Mouse (Mus musculus) limb, embryonic 12.5 days (tissue): ENCODE results near the gene Obp1a. TPM values are rescaled to one million over a fixed set of nuclear protein-coding genes. Genes with fewer than 3 reads are reported as not detected.

Experiments used
- ATAC-seq: fragments of 200-750 bp; cut with Nextera tagmentation; 2 replicates; pipeline ENCODE4 v1.8.0; 2017; ENCODE audit warnings: low read depth, moderate TSS enrichment; ENCODE audit not compliant: insufficient number of reproducible peaks, insufficient read depth, low FRiP score, low TSS enrichment
- H3K27ac ChIP-seq: fragments of 300-500 bp; sonication (generic); 2 replicates; pipeline ENCODE4 v1.5.1; 2016; ENCODE audit warnings: mild to moderate bottlenecking, moderate library complexity
- H3K27me3 ChIP-seq: fragments of 300-500 bp; sonication (generic); 2 replicates; pipeline ENCODE4 v1.6.1; 2016; ENCODE audit warnings: mild to moderate bottlenecking, moderate library complexity
- H3K36me3 ChIP-seq: fragments of 300-500 bp; sonication (generic); 2 replicates; pipeline ENCODE4 v1.6.1; 2016; ENCODE audit warnings: mild to moderate bottlenecking, moderate library complexity
- H3K4me1 ChIP-seq: fragments of 300-500 bp; sonication (generic); replicated peaks from 2 replicates; pipeline ENCODE4 v1.6.1; 2016
- H3K4me2 ChIP-seq: fragments of 300-500 bp; sonication (generic); 2 replicates; pipeline ENCODE4 v1.6.1; 2016; ENCODE audit warnings: mild to moderate bottlenecking, moderate library complexity
- H3K4me3 ChIP-seq: fragments of 300-500 bp; sonication (generic); replicated peaks from 2 replicates; pipeline ENCODE4 v1.5.1; 2016; ENCODE audit warnings: mild to moderate bottlenecking
- H3K9ac ChIP-seq: fragments of 300-500 bp; sonication (generic); replicated peaks from 2 replicates; pipeline ENCODE4 v1.6.1; 2016; ENCODE audit warnings: mild to moderate bottlenecking, moderate library complexity
- H3K9me3 ChIP-seq: fragments of 300-500 bp; sonication (generic); 2 replicates; pipeline ENCODE4 v1.6.1; 2016; ENCODE audit warnings: mild to moderate bottlenecking, moderate library complexity
- WGBS: fragments of 180-500 bp; shearing (Covaris S2); methylation state at CpG from one replicate; pipeline ENCODE4 v1.1.7; 2016; 5-methylcytosine and 5-hydroxymethylcytosine counted together
- polyA plus RNA-seq: library from polyadenylated mRNA; unstranded; fragments of >200 nt; fragmentation: Nextera tagmentation; extraction: Ambion mirVana; gene quantifications from 2 replicates; pipeline ENCODE4 v1.2.1, GENCODE M21; 2016

The Obp1a gene
- not detected in 2 replicates for polyA plus RNA-seq

GRCm38 (mm10) chrX:78091274-78091673, at the start of gene Obp1a:
TSS of gene Obp1a (minus strand) at chrX:78091374.
- no peaks in the 10 kb centered on the region for H3K4me1 ChIP-seq
- H3K27me3 ChIP-seq: no peaks in the 10 kb centered on the region
- no peak for ATAC-seq
- no peak within 1 kb of the TSS for H3K9ac ChIP-seq
- no peak within 1 kb of the TSS for H3K4me3 ChIP-seq
- no peak within 1 kb of the TSS for H3K4me2 ChIP-seq
- H3K27ac ChIP-seq: no peak within 1 kb of the TSS
- H3K36me3 ChIP-seq: no peaks in the 10 kb centered on the region
- no peaks in the 10 kb centered on the region for H3K9me3 ChIP-seq

DNA sequence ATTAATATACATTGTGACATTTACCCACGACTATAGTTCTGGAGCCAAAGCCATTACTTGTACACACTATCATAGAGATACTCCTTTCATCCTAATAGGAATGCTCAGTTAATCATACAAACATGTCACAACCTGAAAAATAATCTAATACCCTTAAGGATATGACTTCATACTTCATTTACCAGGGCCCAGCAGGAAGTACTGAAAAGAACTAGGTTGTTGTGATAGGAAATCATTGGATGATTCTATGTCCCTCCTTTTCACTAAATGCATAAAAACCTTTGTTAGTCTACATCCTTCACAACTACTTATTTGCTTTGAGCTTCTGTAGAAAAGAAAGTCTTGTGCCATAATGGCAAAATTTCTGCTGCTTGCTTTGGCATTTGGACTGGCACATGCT, 34.0 kb upstream of the Obp1a start, which contains the start of gene Gm5938:
Gene Gm5938, plus strand, starts transcription at position 301 of the 400 bp plus-strand sequence.
- Histone ChIP-seq H3K27me3 (no peaks in the 10 kb centered on the region), H3K9ac (no peak within 1 kb of the TSS), H3K4me2 (no peak within 1 kb of the TSS), H3K36me3 (no peaks in the 10 kb centered on the region), H3K4me1 (no peaks in the 10 kb centered on the region), H3K27ac (no peak within 1 kb of the TSS), H3K4me3 (no peak within 1 kb of the TSS), H3K9me3 (no peaks in the 10 kb centered on the region)
- ATAC-seq: no peak
- WGBS: 77% methylated on average over 1 of the region's 1 CpGs

Other genes with a start within 250 kb of the Obp1a start
- gene Pbsn, start 237.8 kb downstream of the Obp1a start, polyA plus RNA-seq: not detected in 2 replicates
- not detected in 2 replicates for gene Gm14744, start 226.6 kb downstream of the Obp1a start, polyA plus RNA-seq
- gene 5430402E10Rik, start 166.3 kb downstream of the Obp1a start, polyA plus RNA-seq: not detected in 2 replicates
- not detected in 2 replicates for gene Gm5938, start 34.1 kb upstream of the Obp1a start, polyA plus RNA-seq
- gene Obp1b, start 95.4 kb upstream of the Obp1a start, polyA plus RNA-seq: not detected in 2 replicates
- not detected in 2 replicates for gene Gm14743, start 154.5 kb upstream of the Obp1a start, polyA plus RNA-seq